Mouse (Mus musculus) forebrain, embryonic 11.5 days (tissue): Measurements from ENCODE around the gene Ttll11. TPM values are rescaled to one million over a fixed set of nuclear protein-coding genes. Genes with fewer than 3 reads are reported as not detected.

Source experiments
- ATAC-seq: fragments of 200-750 bp; cut with Nextera tagmentation; replicated peaks from 2 replicates; pipeline ENCODE4 v1.8.0; 2017; ENCODE audit warnings: moderate TSS enrichment; ENCODE audit not compliant: low FRiP score
- DNase-seq: peaks from one replicate; pipeline ENCODE4 v3.0.0-alpha.2; 2017; ENCODE audit warnings: low spot score
- H3K27ac ChIP-seq: fragments of 300-500 bp; sonication (generic); 2 replicates; pipeline ENCODE4 v1.5.1; 2014; ENCODE audit warnings: low read depth, low read length
- H3K27me3 ChIP-seq: fragments of 300-500 bp; sonication (generic); 2 replicates; pipeline ENCODE4 v1.6.1; 2014; ENCODE audit warnings: mild to moderate bottlenecking, low read length, mixed read lengths; ENCODE audit not compliant: control insufficient read depth, insufficient read depth
- H3K36me3 ChIP-seq: fragments of 300-500 bp; sonication (generic); 2 replicates; pipeline ENCODE4 v1.6.1; 2014; ENCODE audit warnings: mild to moderate bottlenecking, low read length, moderate library complexity, mixed read lengths; ENCODE audit not compliant: control insufficient read depth, insufficient read depth
- H3K4me1 ChIP-seq: fragments of 300-500 bp; sonication (generic); replicated peaks from 2 replicates; pipeline ENCODE4 v1.6.1; 2014; ENCODE audit warnings: low read length, mixed read lengths; ENCODE audit not compliant: control insufficient read depth, insufficient read depth
- H3K4me2 ChIP-seq: fragments of 300-500 bp; sonication (generic); 2 replicates; pipeline ENCODE4 v1.6.1; 2014; ENCODE audit warnings: low read depth, mild to moderate bottlenecking, low read length, moderate library complexity, mixed read lengths; ENCODE audit not compliant: severe bottlenecking
- H3K4me3 ChIP-seq: fragments of 300-500 bp; sonication (generic); 2 replicates; pipeline ENCODE4 v1.5.1; 2014; ENCODE audit warnings: low read depth, low read length
- H3K9ac ChIP-seq: fragments of 300-500 bp; sonication (generic); 2 replicates; pipeline ENCODE4 v1.6.1; 2014; ENCODE audit warnings: low read length
- H3K9me3 ChIP-seq: fragments of 300-500 bp; sonication (generic); 2 replicates; pipeline ENCODE4 v1.6.1; 2016; ENCODE audit warnings: low read length, mixed read lengths; ENCODE audit not compliant: control insufficient read depth
- WGBS: fragments of 180-500 bp; shearing (Covaris S2); extraction: QIAGEN DNeasy Blood & Tissue Kit; methylation state at CpG from one replicate; pipeline ENCODE4 v1.1.7; 2014; 5-methylcytosine and 5-hydroxymethylcytosine counted together
- polyA plus RNA-seq: library from polyadenylated mRNA; unstranded; fragments of >200 nt; fragmentation: Nextera tagmentation; extraction: Ambion mirVana; gene quantifications from 2 replicates; pipeline ENCODE4 v1.2.1, GENCODE M21; 2014

Gene Ttll11
- polyA plus RNA-seq, 1 experiment from 2014 or later: 2.3 TPM

GRCm38 (mm10) chr2:35930498-35931149 is 49.1 kb downstream of the Ttll11 start:
- Histone ChIP-seq H3K9ac (no peak overlapping the region), H3K27ac (no peak overlapping the region), H3K4me1 (no peaks in the 10 kb centered on the region), H3K27me3 (no peaks in the 10 kb centered on the region), H3K36me3 (no peaks in the 10 kb centered on the region), H3K4me3 (no peak overlapping the region), H3K9me3 (no peaks in the 10 kb centered on the region), H3K4me2 (no peak overlapping the region)
- WGBS: 36% methylated on average over 11 of the region's 11 CpGs
- ATAC-seq (no peak), DNase-seq (peak; percentile 91)

GRCm38 (mm10) chr2:35928133-35928532 is 51.6 kb downstream of the Ttll11 start:
- DNase-seq: no peak
- H3K4me3 ChIP-seq: no peak overlapping the region
- no peaks in the 10 kb centered on the region for H3K4me1 ChIP-seq
- no peak overlapping the region for H3K4me2 ChIP-seq
- H3K9me3 ChIP-seq: no peaks in the 10 kb centered on the region
- H3K9ac ChIP-seq: no peak overlapping the region
- no peak overlapping the region for H3K27ac ChIP-seq
- no peaks in the 10 kb centered on the region for H3K36me3 ChIP-seq
- no peaks in the 10 kb centered on the region for H3K27me3 ChIP-seq
- no peak for ATAC-seq
- WGBS: 77% methylated on average over 6 of the region's 6 CpGs

GRCm38 (mm10) chr2:35924947-35925346 is 54.8 kb downstream of the Ttll11 start:
- no peaks in the 10 kb centered on the region for H3K4me1 ChIP-seq
- WGBS: 77% methylated on average over 4 of the region's 4 CpGs
- no peaks in the 10 kb centered on the region for H3K27me3 ChIP-seq
- H3K9me3 ChIP-seq: no peaks in the 10 kb centered on the region
- no peak overlapping the region for H3K4me3 ChIP-seq
- H3K36me3 ChIP-seq: no peaks in the 10 kb centered on the region
- H3K27ac ChIP-seq: no peak overlapping the region
- no peak for ATAC-seq
- no peak overlapping the region for H3K9ac ChIP-seq
- no peak for DNase-seq
- H3K4me2 ChIP-seq: no peak overlapping the region

- H3K27me3 ChIP-seq: no peaks in the 10 kb centered on the region
- H3K36me3 ChIP-seq: no peaks in the 10 kb centered on the region
- H3K4me3 ChIP-seq: no peak overlapping the region
- no peak overlapping the region for H3K4me2 ChIP-seq
- no peaks in the 10 kb centered on the region for H3K9me3 ChIP-seq
- H3K27ac ChIP-seq: no peak overlapping the region
- H3K4me1 ChIP-seq: no peaks in the 10 kb centered on the region
- H3K9ac ChIP-seq: no peak overlapping the region
- WGBS: 89% methylated on average over 3 of the region's 3 CpGs
- no peak for DNase-seq
- ATAC-seq: no peak
These were observed 56.8 kb downstream of the Ttll11 start for GRCm38 (mm10) chr2:35922956-35923355.

GRCm38 (mm10) chr2:35912090-35912489 is 67.6 kb downstream of the Ttll11 start:
- ATAC-seq: no peak
- no peak overlapping the region for H3K4me2 ChIP-seq
- H3K4me3 ChIP-seq: no peak overlapping the region
- H3K27me3 ChIP-seq: no peaks in the 10 kb centered on the region
- WGBS: 79% methylated on average over 4 of the region's 4 CpGs
- DNase-seq: no peak
- no peaks in the 10 kb centered on the region for H3K4me1 ChIP-seq
- no peak overlapping the region for H3K27ac ChIP-seq
- H3K9me3 ChIP-seq: no peaks in the 10 kb centered on the region; the same call in 1 of the 2 replicates
- no peaks in the 10 kb centered on the region for H3K36me3 ChIP-seq
- H3K9ac ChIP-seq: no peak overlapping the region

GRCm38 (mm10) chr2:35911675-35912074 is 68.0 kb downstream of the Ttll11 start:
- WGBS: 89% methylated on average over 1 of the region's 1 CpGs
- Histone ChIP-seq H3K4me1 (no peaks in the 10 kb centered on the region), H3K4me2 (no peak overlapping the region), H3K9me3 (no peaks in the 10 kb centered on the region; the same call in 1 of the 2 replicates), H3K4me3 (no peak overlapping the region), H3K27ac (no peak overlapping the region), H3K36me3 (no peaks in the 10 kb centered on the region), H3K9ac (no peak overlapping the region), H3K27me3 (no peaks in the 10 kb centered on the region)
- ATAC-seq: no peak
- DNase-seq: no peak

GRCm38 (mm10) chr2:35910740-35911139 is 69.0 kb downstream of the Ttll11 start:
- H3K27ac ChIP-seq: no peak overlapping the region
- ATAC-seq (no peak), DNase-seq (no peak)
- no peaks in the 10 kb centered on the region for H3K4me1 ChIP-seq
- no peak overlapping the region for H3K9ac ChIP-seq
- H3K4me2 ChIP-seq: no peak overlapping the region
- no peak overlapping the region for H3K4me3 ChIP-seq
- no peaks in the 10 kb centered on the region; the same call in 1 of the 2 replicates for H3K9me3 ChIP-seq
- WGBS: 63% methylated on average over 9 of the region's 9 CpGs
- H3K27me3 ChIP-seq: no peaks in the 10 kb centered on the region
- no peaks in the 10 kb centered on the region for H3K36me3 ChIP-seq

- no peak overlapping the region for H3K4me3 ChIP-seq
- 96% methylated on average over 4 of the region's 4 CpGs for WGBS
- H3K9ac ChIP-seq: no peak overlapping the region
- H3K36me3 ChIP-seq: no peaks in the 10 kb centered on the region
- H3K27me3 ChIP-seq: no peaks in the 10 kb centered on the region
- no peak overlapping the region for H3K4me2 ChIP-seq
- H3K27ac ChIP-seq: no peak overlapping the region
- ATAC-seq (no peak), DNase-seq (no peak)
- no peaks in the 10 kb centered on the region; the same call in 1 of the 2 replicates for H3K9me3 ChIP-seq
- H3K4me1 ChIP-seq: no peaks in the 10 kb centered on the region
These were observed 70.4 kb downstream of the Ttll11 start for GRCm38 (mm10) chr2:35909353-35909752.

- no peak overlapping the region for H3K4me2 ChIP-seq
- no peak overlapping the region for H3K27ac ChIP-seq
- no peak overlapping the region for H3K4me3 ChIP-seq
- 86% methylated on average over 6 of the region's 6 CpGs for WGBS
- no peaks in the 10 kb centered on the region; the same call in 1 of the 2 replicates for H3K9me3 ChIP-seq
- no peaks in the 10 kb centered on the region for H3K4me1 ChIP-seq
- H3K27me3 ChIP-seq: no peaks in the 10 kb centered on the region
- DNase-seq (no peak), ATAC-seq (no peak)
- no peaks in the 10 kb centered on the region for H3K36me3 ChIP-seq
- H3K9ac ChIP-seq: no peak overlapping the region
These were observed 72.1 kb downstream of the Ttll11 start for GRCm38 (mm10) chr2:35907578-35907977.
